Mouse (Mus musculus): ENCODE data around the gene Braf. TPM values are rescaled to one million over a fixed set of nuclear protein-coding genes. Genes with fewer than 3 reads are reported as not detected.

Braf gene
- polyA plus RNA-seq, 1 experiment from 2014 or later = 18.9 TPM

Other genes with a start within 250 kb of the Braf start
- gene Dennd2a, start 167.6 kb downstream of the Braf start, polyA plus RNA-seq (2016; fragmentation: Nextera tagmentation; extraction: Ambion mirVana) = 36.1 and 37.7 TPM in 2 replicates
- gene Adck2, start 151.6 kb downstream of the Braf start, polyA plus RNA-seq (2016; fragmentation: Nextera tagmentation; extraction: Ambion mirVana) = 40.5 and 41.1 TPM in 2 replicates
- gene Gm42420, start 139.7 kb downstream of the Braf start, polyA plus RNA-seq (2016; fragmentation: Nextera tagmentation; extraction: Ambion mirVana) = 1.9 TPM in 1 of 2 replicates, not detected in the other
- gene Ndufb2, start 132.9 kb downstream of the Braf start, polyA plus RNA-seq (2016; fragmentation: Nextera tagmentation; extraction: Ambion mirVana) = 299 and 324 TPM in 2 replicates
- gene Mrps33, start 85.5 kb upstream of the Braf start, polyA plus RNA-seq (2016; fragmentation: Nextera tagmentation; extraction: Ambion mirVana) = 215 and 223 TPM in 2 replicates
- 2.2 and 3.3 TPM in 2 replicates for gene Tmem178b, start 147.8 kb upstream of the Braf start, polyA plus RNA-seq (2016; fragmentation: Nextera tagmentation; extraction: Ambion mirVana)

Measured in embryonic facial prominence, embryonic 12.5 days (tissue).